Mouse (Mus musculus) cerebellum, adult 2 months (tissue): ENCODE measurements around the gene Cyp2w1.

Source experiments
- CTCF ChIP-seq: fragments of 200-500 bp; IDR thresholded peaks from 2 replicates; pipeline ENCODE4 v1.5.1; 2011; ENCODE audit warnings: low read depth, mild to moderate bottlenecking, control low read depth, low read length, moderate library complexity, borderline replicate concordance; ENCODE audit not compliant: insufficient read depth
- POLR2A ChIP-seq: fragments of 200-500 bp; IDR thresholded peaks from 2 replicates; pipeline ENCODE4 v1.6.1; 2011; ENCODE audit warnings: low read length, control low read depth, borderline replicate concordance; ENCODE audit not compliant: insufficient read depth

GRCm38 (mm10) chr5:139345364-139345714 is 7.1 kb upstream of the Cyp2w1 start:
- no peak for TF ChIP-seq CTCF
- no peak for TF ChIP-seq POLR2A
